Mouse (Mus musculus) frontal cortex, postnatal 25 days (tissue): ENCODE data around the gene Nup214.

ENCODE experiments used
- DNase-seq, 2 experiments: peaks; one replicate each; pipeline ENCODE4 v3.0.0; 2022; ENCODE audit warnings: low spot score in 2 of 2

The Nup214 gene

GRCm38 (mm10) chr2:31974141-31974808 is at the start of gene Nup214:
Gene Nup214, plus strand, starts transcription at chr2:31974436.
- DNase-seq, result peak; percentile 98 to 99

DNA sequence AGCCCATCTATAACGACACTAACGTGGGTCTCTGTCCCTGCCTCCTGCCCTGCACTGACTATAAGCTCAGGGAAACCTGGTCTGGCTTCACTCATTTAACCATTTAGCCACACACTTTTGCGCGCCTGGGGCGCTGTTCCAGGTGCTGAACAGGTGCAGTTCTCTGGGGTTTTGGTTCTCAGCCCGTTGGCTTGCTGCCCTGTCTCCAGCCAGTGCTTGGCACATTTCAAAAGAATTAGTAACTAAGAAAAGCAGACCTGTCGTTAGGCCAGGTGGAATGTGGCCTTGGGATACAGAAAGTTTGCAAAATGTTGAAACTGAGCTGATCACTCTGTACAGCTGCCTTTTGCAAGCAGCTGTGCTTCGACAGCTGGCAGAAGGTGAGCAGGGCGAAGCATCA is 49.4 kb upstream of the Nup214 start:
- DNase-seq, result no peak

DNA sequence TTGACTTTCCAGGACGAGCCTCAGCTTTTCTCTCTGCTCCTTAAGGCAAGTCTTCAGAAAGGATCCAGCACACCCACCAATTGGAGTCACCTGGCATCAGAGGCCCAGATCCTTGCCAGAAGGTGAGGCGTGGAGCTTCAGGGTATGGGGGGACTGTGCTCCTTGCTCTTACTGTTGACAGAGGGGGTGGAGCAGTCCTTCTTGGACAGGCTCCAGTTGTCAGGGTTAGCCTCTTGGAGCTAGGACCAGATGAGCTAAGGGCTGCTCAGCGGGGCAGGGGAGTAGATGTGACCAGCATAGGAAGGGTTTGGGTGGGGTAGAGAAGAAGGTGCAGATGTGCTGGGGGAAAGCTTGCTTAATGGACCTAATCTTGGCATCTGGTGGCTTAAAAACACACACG is 48.3 kb upstream of the Nup214 start:
- no peak for DNase-seq

DNA sequence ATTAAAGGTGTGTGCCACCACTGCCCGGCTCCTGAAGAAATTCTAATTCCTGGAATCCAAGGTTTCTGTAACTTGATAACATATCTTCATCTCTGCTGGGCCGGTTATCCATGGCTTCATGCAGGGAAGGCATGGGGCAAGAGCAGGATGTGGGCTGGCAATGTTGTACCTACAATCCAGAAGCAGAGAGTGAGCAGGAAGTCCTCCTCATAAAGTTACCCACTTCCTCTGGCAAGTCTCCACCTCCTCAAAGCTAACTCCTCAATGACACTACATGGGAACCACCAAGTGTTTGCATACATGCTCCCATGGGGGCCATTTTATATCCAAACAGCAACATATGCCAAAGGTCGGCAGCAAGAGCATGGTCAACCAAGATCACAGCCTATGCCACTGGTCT is 44.6 kb upstream of the Nup214 start:
- no peak for DNase-seq

- DNase-seq, result no peak
Measured at GRCm38 (mm10) chr2:31934551-31934950, 39.7 kb upstream of the Nup214 start.

- no peak for DNase-seq
Measured at GRCm38 (mm10) chr2:31935054-31935453, 39.2 kb upstream of the Nup214 start.

DNA sequence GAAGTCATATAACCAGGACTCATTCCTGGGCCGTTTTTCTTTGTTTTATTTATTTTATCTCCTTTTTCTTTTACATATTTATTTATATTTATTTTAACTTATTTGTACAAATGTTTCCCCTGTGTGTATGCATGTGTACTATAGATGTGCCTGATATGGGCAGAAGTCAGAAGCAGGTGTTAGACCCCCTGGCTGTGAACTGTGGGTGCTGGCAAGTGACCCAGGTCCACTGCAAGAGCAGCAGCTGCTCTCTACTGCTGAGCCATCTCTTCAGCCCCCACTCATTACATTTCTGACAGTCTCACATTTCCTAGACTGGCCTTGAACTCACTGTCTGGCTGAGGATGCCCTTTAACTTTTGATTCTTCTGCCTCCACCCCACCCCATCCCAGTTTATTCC is 35.9 kb upstream of the Nup214 start:
- DNase-seq, result no peak

- no peak for DNase-seq
Measured at GRCm38 (mm10) chr2:31943011-31943410, 31.2 kb upstream of the Nup214 start.

- DNase-seq, result no peak
Measured at GRCm38 (mm10) chr2:31945580-31945979, 28.7 kb upstream of the Nup214 start.

- DNase-seq, result no peak
Measured at GRCm38 (mm10) chr2:31948392-31948791, 25.8 kb upstream of the Nup214 start.

- DNase-seq, result no peak
Measured at GRCm38 (mm10) chr2:31948801-31949200, 25.4 kb upstream of the Nup214 start.

DNA sequence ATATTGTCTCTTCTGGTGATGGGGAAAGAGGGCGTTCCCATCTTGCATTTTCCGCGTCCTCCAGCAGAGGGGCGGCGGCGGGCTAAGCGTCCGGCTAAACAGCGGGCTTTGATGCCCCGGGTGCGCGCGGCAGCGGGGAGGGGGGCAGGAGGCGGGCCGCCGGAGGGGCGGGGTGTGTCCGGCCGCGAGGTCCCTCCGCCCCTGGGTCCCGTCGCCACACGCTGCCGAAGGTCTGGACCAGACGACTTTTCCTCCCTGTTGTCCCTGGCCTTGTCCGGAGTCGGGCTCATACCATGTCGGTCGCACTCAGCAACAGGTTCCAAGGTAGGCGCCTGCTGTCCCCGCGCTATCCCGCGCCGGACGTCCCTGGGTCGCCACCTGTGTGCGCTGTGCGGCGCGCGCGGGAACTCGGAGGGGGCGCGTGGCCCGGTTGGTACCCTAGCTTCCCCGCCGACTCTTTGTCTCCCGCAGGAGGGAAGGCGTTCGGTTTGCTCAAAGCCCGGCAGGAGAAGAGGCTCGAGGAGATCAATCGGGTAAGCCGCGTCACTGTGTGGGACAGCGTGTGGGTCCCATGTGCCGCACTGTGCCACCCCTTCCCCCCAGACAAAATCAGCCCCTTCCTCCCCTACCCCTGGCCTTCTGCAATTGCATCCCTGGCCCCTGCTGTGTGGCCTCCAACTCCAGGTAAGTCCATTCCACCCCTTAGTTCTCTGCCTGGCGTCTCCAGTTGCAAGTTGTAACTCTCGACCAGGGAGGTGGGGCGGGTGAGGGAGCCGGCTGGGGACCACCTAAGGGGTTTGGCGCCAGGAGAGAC is 24.0 kb upstream of the Nup214 start, which contains the start of gene Aif1l:
TSS of gene Aif1l (plus strand) at position 82 of the 814 bp plus-strand sequence.
- no peak for DNase-seq

GRCm38 (mm10) chr2:31950966-31951365 is 23.3 kb upstream of the Nup214 start:
- DNase-seq, result no peak

- no peak for DNase-seq
Measured at GRCm38 (mm10) chr2:31952236-31952635, 22.0 kb upstream of the Nup214 start.

GRCm38 (mm10) chr2:31952725-31953124 is 21.5 kb upstream of the Nup214 start:
- DNase-seq, result no peak

DNA sequence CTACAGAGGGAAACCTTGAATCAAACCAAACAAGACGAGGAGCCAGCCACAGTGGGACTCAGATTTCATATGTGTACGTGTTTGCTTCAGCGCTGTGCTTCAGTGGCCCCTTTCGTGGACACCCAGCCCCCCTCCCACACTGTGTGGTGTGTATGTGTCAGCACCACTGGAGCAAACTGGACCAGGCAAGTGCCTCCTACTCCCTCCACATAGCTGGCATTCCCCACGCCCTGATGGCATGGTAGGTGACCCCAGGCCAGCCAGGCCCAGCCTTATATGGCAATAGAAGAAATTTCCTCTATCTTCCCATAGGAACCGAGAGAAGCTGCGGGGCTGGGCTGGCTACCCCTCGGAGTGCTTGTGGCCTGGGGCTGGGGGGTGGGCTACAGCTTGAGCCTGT is 20.5 kb upstream of the Nup214 start:
- DNase-seq, result no peak

- no peak for DNase-seq
Measured at GRCm38 (mm10) chr2:31954779-31955181, 19.5 kb upstream of the Nup214 start.

DNA sequence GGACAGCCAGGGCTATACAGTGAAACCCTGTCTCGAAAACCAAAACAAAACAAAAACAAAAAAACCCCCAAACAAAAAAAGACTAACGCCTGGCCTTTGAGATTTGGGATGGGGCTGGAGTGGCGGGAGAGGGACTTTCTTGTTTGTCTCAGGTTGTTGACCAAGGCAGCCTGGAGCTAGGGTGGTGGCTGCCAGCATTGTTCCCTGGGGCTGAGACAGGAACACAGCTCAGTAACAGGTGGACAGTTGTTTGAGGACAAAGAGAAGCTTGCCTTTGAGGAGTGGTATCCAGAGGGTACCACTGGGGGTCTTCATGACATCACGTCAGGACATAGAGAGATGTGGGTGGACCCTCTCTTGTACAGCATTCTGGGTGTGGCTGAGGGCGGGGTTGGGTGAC is 18.6 kb upstream of the Nup214 start:
- no peak for DNase-seq

GRCm38 (mm10) chr2:31957211-31957610 is 17.0 kb upstream of the Nup214 start:
- no peak for DNase-seq

GRCm38 (mm10) chr2:31960986-31961385 is 13.2 kb upstream of the Nup214 start:
- no peak for DNase-seq

GRCm38 (mm10) chr2:31961791-31962222 is 12.4 kb upstream of the Nup214 start:
- DNase-seq, result no peak

GRCm38 (mm10) chr2:31962501-31963224 is 11.6 kb upstream of the Nup214 start:
- peak in 1 of 2 experiments; percentile 19 for DNase-seq
